Mouse (Mus musculus): Measurements from ENCODE around the gene Phldb1.

DNA sequence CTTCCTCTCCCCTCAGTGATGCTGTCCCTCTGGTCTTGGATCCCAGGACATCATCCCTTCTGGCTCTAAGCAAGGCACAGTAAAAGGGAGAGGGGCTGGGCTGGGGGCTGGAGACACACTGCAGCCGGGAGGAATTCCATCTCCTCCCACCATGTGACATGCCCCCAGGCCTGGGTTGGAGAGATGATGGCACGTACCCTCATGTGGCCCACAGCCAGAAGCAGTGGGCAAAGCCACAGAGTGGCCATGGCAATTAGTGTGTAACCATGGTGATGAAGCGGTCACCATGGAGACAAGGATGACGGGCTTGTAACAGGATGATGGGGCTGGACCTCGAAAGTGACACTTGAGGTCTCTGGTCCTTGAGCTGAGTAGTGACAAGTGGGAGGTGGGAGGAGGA is 48.4 kb downstream of the Phldb1 start:
- TF ChIP-seq CTCF (IDR thresholded peaks at IDR 0.05; ENCODE audit: control insufficient read depth, insufficient read depth, low read length): no peak
- no peak for TF ChIP-seq POLR2A (IDR thresholded peaks at IDR 0.05; ENCODE audit: borderline replicate concordance, control insufficient read depth, low read depth, low read length)

Measured in bone marrow, adult 2 months (tissue).